Mouse (Mus musculus): Measurements from ENCODE around the gene Ints1.

DNA sequence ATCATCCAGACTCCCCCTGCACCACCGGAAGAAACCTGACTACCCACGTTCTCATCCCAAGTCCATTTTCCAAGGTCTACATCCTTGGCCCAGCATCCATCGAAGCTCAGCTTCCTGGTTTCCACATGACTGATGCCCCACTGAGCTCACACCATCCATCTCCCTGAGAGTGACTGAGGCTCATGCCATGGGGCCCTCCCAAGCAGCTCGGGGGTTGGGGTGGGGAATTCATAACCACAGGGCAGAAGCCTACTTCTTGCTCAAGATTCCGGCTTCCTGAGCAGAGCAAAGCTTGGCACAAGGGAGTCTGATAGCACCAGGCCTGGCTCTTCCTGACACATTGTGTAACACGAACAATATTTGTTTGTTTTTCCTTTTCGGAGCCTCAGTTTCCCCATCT is 40.7 kb downstream of the Ints1 start:
- TF ChIP-seq POLR2A (IDR thresholded peaks at IDR 0.05; ENCODE audit: low read depth, low read length) (no peak), CTCF (conservative IDR thresholded peaks at IDR 0.05; ENCODE audit: insufficient read depth, insufficient read length, low read depth, low read length) (no peak)
